Comparison of ENCODE assay signal across 9 mouse cellular contexts in genomic region chr1:151251194-151252010, GRCm38 (mm10). TPM values are rescaled to one million over a fixed set of nuclear protein-coding genes. Genes with fewer than 3 reads are reported as not detected.
DNase-seq lines count a peak whose midpoint lies in the region; ATAC-seq lines count a peak whose summit lies in the region.
"Had no signal": no experiment of that assay in that cellular context is flagged by ENCODE, and none has a peak within 500 bp of the region (broad histone marks: within the 10 kb centered on the region; RNA-seq: fewer than 3 reads in every experiment).

No protein-coding gene starts in this region.

- no peak overlapping the region; the same call in 1 of the 2 replicates for H3K9ac ChIP-seq in heart, embryonic 12.5 days
- H3K9ac ChIP-seq in limb, embryonic 13.5 days: no peak overlapping the region
- H3K9ac ChIP-seq in stomach, embryonic 16.5 days (ENCODE audit: low read length): 0 out of 2 replicates have a peak overlapping the region, but pooled peaks have one; percentile 22
- H3K9ac ChIP-seq: forebrain, embryonic 13.5 days had no signal

- no peak overlapping the region for H3K4me3 ChIP-seq in heart, embryonic 12.5 days
- no peak overlapping the region for H3K4me3 ChIP-seq in limb, embryonic 13.5 days
- H3K4me3 ChIP-seq in stomach, embryonic 16.5 days (replicated peaks; ENCODE audit: low read length): peak overlapping the region; percentile 12; the same call in 1 of the 2 replicates
- H3K4me3 ChIP-seq: forebrain, embryonic 13.5 days had no signal

- H3K27me3 ChIP-seq in heart, embryonic 12.5 days (replicated peaks): no peaks in the 10 kb centered on the region
- no peaks in the 10 kb centered on the region for H3K27me3 ChIP-seq in limb, embryonic 13.5 days
- no peaks in the 10 kb centered on the region for H3K27me3 ChIP-seq in stomach, embryonic 16.5 days (ENCODE audit: control insufficient read depth, insufficient read depth, low read length)
- H3K27me3 ChIP-seq: forebrain, embryonic 13.5 days had no signal

- WGBS in heart, embryonic 12.5 days: 83% methylated on average over 14 of the region's 14 CpGs
- WGBS in limb, embryonic 13.5 days: 68% methylated on average over 14 of the region's 14 CpGs
- 75% methylated on average over 14 of the region's 14 CpGs for WGBS in stomach, embryonic 16.5 days

- H3K4me1 ChIP-seq in heart, embryonic 12.5 days (replicated peaks): no peaks in the 10 kb centered on the region; the same call in 1 of the 2 replicates
- peaks cover 13% of the 10 kb centered on the region for H3K4me1 ChIP-seq in limb, embryonic 13.5 days
- 0 out of 2 replicates have a peak, but pooled peaks cover 2% of the 10 kb centered on the region for H3K4me1 ChIP-seq in stomach, embryonic 16.5 days (ENCODE audit: control insufficient read depth, insufficient read depth, low read length)
- H3K4me1 ChIP-seq: forebrain, embryonic 13.5 days had no signal

- H3K36me3 ChIP-seq in heart, embryonic 12.5 days: no peaks in the 10 kb centered on the region
- H3K36me3 ChIP-seq in limb, embryonic 13.5 days: no peaks in the 10 kb centered on the region
- no peaks in the 10 kb centered on the region for H3K36me3 ChIP-seq in stomach, embryonic 16.5 days (ENCODE audit: control insufficient read depth, insufficient read depth, low read length)

- no peaks in the 10 kb centered on the region for H3K9me3 ChIP-seq in heart, embryonic 12.5 days (replicated peaks)
- no peaks in the 10 kb centered on the region for H3K9me3 ChIP-seq in limb, embryonic 13.5 days
- no peaks in the 10 kb centered on the region for H3K9me3 ChIP-seq in stomach, embryonic 16.5 days (replicated peaks; ENCODE audit: control insufficient read depth, low read length)
- H3K9me3 ChIP-seq: forebrain, embryonic 13.5 days had no signal

- peak overlapping the region; percentile 49 for H3K4me2 ChIP-seq in heart, embryonic 12.5 days
- peak overlapping the region; percentile 39 for H3K4me2 ChIP-seq in limb, embryonic 13.5 days (replicated peaks)
- peak overlapping the region; percentile 32; the same call in 1 of the 2 replicates for H3K4me2 ChIP-seq in stomach, embryonic 16.5 days (ENCODE audit: low read depth, low read length)
- H3K4me2 ChIP-seq: forebrain, embryonic 13.5 days had no signal

- no peak for DNase-seq in heart, adult 9 months (ENCODE audit: low spot score in 2 of 2)
- DNase-seq in retina, postnatal 1 day: peak; percentile 8
- no peak for DNase-seq in retina, embryonic 14.5 days (ENCODE audit: low spot score)
- no peak for DNase-seq in frontal cortex, postnatal 36 days (ENCODE audit: low spot score in 2 of 2)
- DNase-seq in T-cell, adult 2 months (ENCODE audit: low spot score): no peak

- ATAC-seq in heart, embryonic 12.5 days (ENCODE audit: insufficient number of reproducible peaks, low FRiP score): no peak
- 0 out of 2 replicates have a peak, but pooled peaks have one; percentile 7 for ATAC-seq in limb, embryonic 13.5 days (ENCODE audit: low FRiP score, low read depth)
- ATAC-seq in stomach, embryonic 16.5 days (ENCODE audit: insufficient read depth, low FRiP score): no peak; the same call in 1 of the 2 replicates

- no peak overlapping the region for H3K27ac ChIP-seq in heart, embryonic 12.5 days (ENCODE audit: poor library complexity, severe bottlenecking)
- no peak overlapping the region; the same call in 1 of the 2 replicates for H3K27ac ChIP-seq in limb, embryonic 13.5 days
- no peak overlapping the region for H3K27ac ChIP-seq in stomach, embryonic 16.5 days (ENCODE audit: low read length)
- H3K27ac ChIP-seq: forebrain, embryonic 13.5 days had no signal

RNA-seq across cellular contexts. Expression of gene Gm47996, which starts 41.5 kb away (rescaled TPM):
- polyA plus RNA-seq in heart, embryonic 12.5 days (2016; fragmentation: Nextera tagmentation; extraction: Ambion mirVana): 0.32 TPM in 1 of 2 replicates, not detected in the other
- polyA plus RNA-seq in limb, embryonic 13.5 days (2015; fragmentation: Nextera tagmentation; extraction: Ambion mirVana): not detected in 2 replicates
- polyA plus RNA-seq in stomach, embryonic 16.5 days (2015; fragmentation: Nextera tagmentation; extraction: Ambion mirVana): not detected in 2 replicates
- polyA plus RNA-seq: forebrain, embryonic 13.5 days had no signal

RNA-seq across cellular contexts. Expression of gene 3110040M04Rik, which starts 47.5 kb away (rescaled TPM):
- 0.36 and 0.55 TPM in 2 replicates for polyA plus RNA-seq in heart, embryonic 12.5 days (2016; fragmentation: Nextera tagmentation; extraction: Ambion mirVana)
- polyA plus RNA-seq in limb, embryonic 13.5 days (2015; fragmentation: Nextera tagmentation; extraction: Ambion mirVana): not detected in 2 replicates
- 0.14 TPM in 1 of 2 replicates, not detected in the other for polyA plus RNA-seq in stomach, embryonic 16.5 days (2015; fragmentation: Nextera tagmentation; extraction: Ambion mirVana)
- polyA plus RNA-seq: forebrain, embryonic 13.5 days had no signal

RNA-seq across cellular contexts. Expression of gene Gm47995, which starts 53.2 kb away (rescaled TPM):
- polyA plus RNA-seq in heart, embryonic 12.5 days (2016; fragmentation: Nextera tagmentation; extraction: Ambion mirVana): 0.45 and 0.49 TPM in 2 replicates
- polyA plus RNA-seq in limb, embryonic 13.5 days (2015; fragmentation: Nextera tagmentation; extraction: Ambion mirVana): not detected in 2 replicates
- polyA plus RNA-seq in stomach, embryonic 16.5 days (2015; fragmentation: Nextera tagmentation; extraction: Ambion mirVana): not detected in 2 replicates
- polyA plus RNA-seq: forebrain, embryonic 13.5 days had no signal

RNA-seq across cellular contexts. Expression of gene Gm8947, which starts 59.2 kb away (rescaled TPM):
- polyA plus RNA-seq in heart, embryonic 12.5 days (2016; fragmentation: Nextera tagmentation; extraction: Ambion mirVana): 0.28 and 0.89 TPM in 2 replicates
- polyA plus RNA-seq in limb, embryonic 13.5 days (2015; fragmentation: Nextera tagmentation; extraction: Ambion mirVana): not detected in 2 replicates
- 0.10 and 0.15 TPM in 2 replicates for polyA plus RNA-seq in stomach, embryonic 16.5 days (2015; fragmentation: Nextera tagmentation; extraction: Ambion mirVana)
- polyA plus RNA-seq: forebrain, embryonic 13.5 days had no signal
